In the genomic region with DNA sequence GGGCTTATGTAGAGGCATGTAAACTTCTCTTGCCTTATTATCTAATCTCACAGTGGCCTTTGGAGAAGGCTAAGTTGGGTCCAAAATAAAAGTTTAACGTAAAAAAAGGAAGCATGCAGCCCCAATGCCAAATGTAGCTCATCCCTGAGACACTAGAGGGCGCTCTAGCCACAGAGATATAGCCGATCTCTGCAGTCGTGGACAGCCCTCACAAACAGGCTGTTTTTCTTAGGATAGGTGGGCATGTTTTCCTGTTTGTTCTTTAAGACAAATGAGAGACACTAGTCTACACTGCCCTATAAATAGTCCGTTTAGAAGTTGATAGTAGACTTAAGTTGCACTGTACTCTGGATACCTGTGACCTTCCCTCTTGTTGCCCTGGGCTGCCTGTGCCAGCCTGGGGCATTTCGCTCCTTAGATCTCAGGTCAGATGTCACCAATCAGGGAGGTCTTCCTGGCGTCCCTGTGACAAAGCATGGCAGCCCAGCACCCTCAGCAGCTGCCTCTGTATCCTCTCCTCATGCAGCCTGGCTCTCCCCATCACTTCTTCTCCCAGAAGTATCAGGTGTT, we compare ENCODE assay signal across 8 mouse cellular contexts. TPM values are rescaled to one million over a fixed set of nuclear protein-coding genes. Genes with fewer than 3 reads are reported as not detected.
DNase-seq lines count a peak whose midpoint lies in the region; ATAC-seq lines count a peak whose summit lies in the region.

No protein-coding gene starts in this region.

- 13% methylated on average over 7 of the region's 7 CpGs for WGBS in heart, embryonic 12.5 days
- WGBS in forebrain, embryonic 14.5 days: 16% methylated on average over 7 of the region's 7 CpGs
- WGBS in midbrain, embryonic 12.5 days: 17% methylated on average over 7 of the region's 7 CpGs

- H3K4me3 ChIP-seq in heart, embryonic 12.5 days: no peak overlapping the region
- H3K4me3 ChIP-seq in forebrain, embryonic 14.5 days (ENCODE audit: low read depth, low read length): no peak overlapping the region
- no peak overlapping the region for H3K4me3 ChIP-seq in midbrain, embryonic 12.5 days

- intact Hi-C loops in left cerebral cortex, postnatal 25 days (cut with DNase I): no loop called here

- peak; percentile 10 to 35 for DNase-seq in heart, adult 9 months (ENCODE audit: low spot score in 2 of 2)
- peak; percentile 59 for DNase-seq in cerebellum, adult 11-12 months
- peak; percentile 86 for DNase-seq in forebrain, embryonic 14.5 days (ENCODE audit: low spot score)
- peak; percentile 61 to 63 for DNase-seq in left cerebral cortex, postnatal 25 days (ENCODE audit: low spot score in 2 of 2)
- DNase-seq in spleen, adult 12 weeks (ENCODE audit: low spot score): peak; percentile 36

- no peaks in the 10 kb centered on the region for H3K4me1 ChIP-seq in heart, embryonic 12.5 days (replicated peaks)
- no peaks in the 10 kb centered on the region for H3K4me1 ChIP-seq in forebrain, embryonic 14.5 days (ENCODE audit: control insufficient read depth, insufficient read depth, low read length)
- H3K4me1 ChIP-seq in midbrain, embryonic 12.5 days: no peaks in the 10 kb centered on the region

- H3K36me3 ChIP-seq in heart, embryonic 12.5 days: no peaks in the 10 kb centered on the region
- H3K36me3 ChIP-seq in forebrain, embryonic 14.5 days (ENCODE audit: control insufficient read depth, insufficient read depth, low read length): no peaks in the 10 kb centered on the region
- H3K36me3 ChIP-seq in midbrain, embryonic 12.5 days: no peaks in the 10 kb centered on the region

- no peaks in the 10 kb centered on the region for H3K27me3 ChIP-seq in heart, embryonic 12.5 days (replicated peaks)
- no peaks in the 10 kb centered on the region for H3K27me3 ChIP-seq in forebrain, embryonic 14.5 days (replicated peaks; ENCODE audit: control insufficient read depth, insufficient read depth, low read length)
- no peaks in the 10 kb centered on the region for H3K27me3 ChIP-seq in midbrain, embryonic 12.5 days

- no peak overlapping the region for H3K4me2 ChIP-seq in heart, embryonic 12.5 days
- H3K4me2 ChIP-seq in forebrain, embryonic 14.5 days (ENCODE audit: low read length): no peak overlapping the region
- no peak overlapping the region for H3K4me2 ChIP-seq in midbrain, embryonic 12.5 days (replicated peaks)

- no peak overlapping the region for H3K27ac ChIP-seq in heart, embryonic 12.5 days (ENCODE audit: poor library complexity, severe bottlenecking)
- no peak overlapping the region for H3K27ac ChIP-seq in forebrain, embryonic 14.5 days (ENCODE audit: low read depth, low read length)
- no peak overlapping the region for H3K27ac ChIP-seq in midbrain, embryonic 12.5 days (replicated peaks)

- no peak overlapping the region for H3K9ac ChIP-seq in heart, embryonic 12.5 days
- no peak overlapping the region for H3K9ac ChIP-seq in forebrain, embryonic 14.5 days (ENCODE audit: low read length)
- H3K9ac ChIP-seq in midbrain, embryonic 12.5 days (replicated peaks): no peak overlapping the region

- H3K9me3 ChIP-seq in heart, embryonic 12.5 days (replicated peaks): no peaks in the 10 kb centered on the region; the same call in 1 of the 2 replicates
- H3K9me3 ChIP-seq in forebrain, embryonic 14.5 days (replicated peaks; ENCODE audit: control insufficient read depth, low read length): no peaks in the 10 kb centered on the region; the same call in 1 of the 2 replicates
- no peaks in the 10 kb centered on the region for H3K9me3 ChIP-seq in midbrain, embryonic 12.5 days

- ATAC-seq in heart, embryonic 12.5 days (ENCODE audit: insufficient number of reproducible peaks, low FRiP score): no peak
- peak; percentile 64 for ATAC-seq in forebrain, embryonic 14.5 days
- ATAC-seq in inflammation-experienced regulatory T-cells, adult 6 months: peak; percentile 78
- peak; percentile 76 for ATAC-seq in midbrain, embryonic 12.5 days (ENCODE audit: low FRiP score, low read depth)

RNA-seq across cellular contexts. Expression of a gene that starts 9.5 kb away (rescaled TPM):
- 70.3 and 72.8 TPM in 2 replicates for polyA plus RNA-seq in heart, embryonic 12.5 days (2016; fragmentation: Nextera tagmentation; extraction: Ambion mirVana)
- 16.0 and 18.9 TPM in 2 replicates for polyA plus RNA-seq in forebrain, embryonic 14.5 days (2014; fragmentation: Nextera tagmentation; extraction: Ambion mirVana)
- polyA plus RNA-seq in inflammation-experienced regulatory T-cells, adult 6 months (2017; shearing (Covaris generic)): 10 to 100 TPM in 2 of 3 experiments, 1 to 10 TPM in 1; 8.4 to 10.6 (median 10.4) TPM
- 10 to 100 TPM; 21.5 to 23.8 TPM for total RNA-seq in left cerebral cortex, postnatal 25 days (2021)
- 19.4 and 34.6 TPM in 2 replicates for polyA plus RNA-seq in midbrain, embryonic 12.5 days (2016; fragmentation: Nextera tagmentation; extraction: Ambion mirVana)

Comparison
In these comparisons a context has a peak if more than half of its experiments do, and no peak if none do; other contexts are left out.
1. DNase-seq: peak in every context shown above with its lines; median percentile 86 in forebrain, embryonic 14.5 days; 62 in left cerebral cortex, postnatal 25 days; 59 in cerebellum, adult 11-12 months; 36 in spleen, adult 12 weeks; 22 in heart, adult 9 months.